Mouse (Mus musculus): Measurements from ENCODE around the gene Ccdc92. TPM values are rescaled to one million over a fixed set of nuclear protein-coding genes. Genes with fewer than 3 reads are reported as not detected.

Gene Ccdc92
- polyA plus RNA-seq, 1 experiment from 2014 or later, result 0.47 TPM

DNA sequence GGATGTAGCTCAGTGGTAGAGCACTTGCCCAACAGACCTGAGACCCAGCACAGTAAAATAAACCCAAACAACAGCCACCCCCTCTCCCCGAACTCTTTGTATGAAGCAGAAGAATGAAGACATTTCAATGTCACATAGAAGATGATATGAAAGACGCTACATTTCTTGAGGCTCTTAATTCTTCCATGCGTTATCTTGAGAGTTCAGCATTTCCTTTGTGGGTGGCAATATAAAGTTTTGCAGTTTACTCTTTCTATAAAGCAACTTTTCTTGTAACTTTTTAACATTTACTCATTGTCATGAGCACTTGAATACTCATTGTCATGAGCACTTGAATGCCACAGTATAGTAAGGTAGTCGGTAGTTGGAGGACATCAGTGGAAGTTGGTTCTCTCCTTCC is 8.0 kb downstream of the Ccdc92 start:
- WGBS (ENCODE audit: insufficient replicate concordance), result 46% methylated on average over 4 of the region's 4 CpGs
- ATAC-seq (ENCODE audit: insufficient read depth), result no peak

DNA sequence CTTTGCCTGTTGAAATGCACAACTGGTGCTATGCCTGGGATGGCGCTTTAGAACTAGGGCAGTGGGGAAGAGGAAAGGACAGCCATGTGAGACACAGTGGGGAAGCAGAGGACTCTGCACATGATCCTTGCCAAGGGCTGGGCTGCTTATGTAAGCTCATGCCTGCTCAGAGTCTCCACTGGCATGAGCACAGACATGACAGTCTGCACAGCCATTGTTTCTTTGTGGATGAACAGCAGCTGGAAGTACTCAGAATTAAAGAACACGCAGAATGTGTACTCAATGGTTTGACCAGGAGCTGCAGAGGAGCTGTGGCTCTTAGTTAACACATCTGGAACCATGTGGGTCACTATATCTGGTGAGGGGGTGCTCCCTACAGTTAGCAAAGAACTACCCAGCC is 9.1 kb downstream of the Ccdc92 start:
- no peak overlapping the region for H3K27ac ChIP-seq (replicated peaks)
- no peaks in the 10 kb centered on the region for H3K4me1 ChIP-seq (replicated peaks)
- H3K4me3 ChIP-seq (replicated peaks), result no peak overlapping the region
- no peaks in the 10 kb centered on the region for H3K36me3 ChIP-seq (replicated peaks)
- H3K4me2 ChIP-seq, result no peak overlapping the region
- WGBS (ENCODE audit: insufficient replicate concordance), result 64% methylated on average over 2 of the region's 2 CpGs
- peaks cover 26% of the 10 kb centered on the region for H3K27me3 ChIP-seq
- ATAC-seq (ENCODE audit: insufficient read depth), result no peak
- H3K9me3 ChIP-seq (replicated peaks), result no peaks in the 10 kb centered on the region
- no peak overlapping the region for H3K9ac ChIP-seq

More for the DNA sequence above, 8.0 kb downstream of the Ccdc92 start:
- peaks cover 36% of the 10 kb centered on the region for H3K27me3 ChIP-seq
- no peaks in the 10 kb centered on the region for H3K4me1 ChIP-seq (replicated peaks)
- no peak overlapping the region for H3K9ac ChIP-seq
- H3K36me3 ChIP-seq (replicated peaks), result no peaks in the 10 kb centered on the region
- H3K4me2 ChIP-seq, result no peak overlapping the region
- no peak overlapping the region for H3K27ac ChIP-seq (replicated peaks)
- no peak overlapping the region for H3K4me3 ChIP-seq (replicated peaks)
- no peaks in the 10 kb centered on the region for H3K9me3 ChIP-seq (replicated peaks)

DNA sequence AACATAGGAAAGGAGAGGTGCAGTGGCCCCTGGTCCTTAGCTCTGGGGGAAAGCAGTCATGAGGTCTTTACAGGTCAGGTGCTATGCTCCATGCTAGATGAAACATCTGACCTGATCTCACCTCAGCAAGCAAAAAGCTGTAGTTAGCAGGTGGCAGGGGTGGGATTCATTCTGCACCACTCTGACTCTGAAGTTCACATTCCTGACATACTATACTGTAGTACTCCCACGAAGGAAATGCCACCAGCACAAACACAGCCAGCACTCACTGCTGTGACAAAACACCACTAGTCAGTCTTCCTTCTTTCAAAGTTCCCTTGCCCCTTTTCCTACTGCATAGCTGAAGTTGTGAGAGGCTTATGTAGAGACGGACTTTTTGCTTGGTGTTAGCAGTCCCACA is 9.9 kb downstream of the Ccdc92 start:
- WGBS (ENCODE audit: insufficient replicate concordance), result 23% methylated on average over 2 of the region's 2 CpGs
- H3K9ac ChIP-seq, result no peak overlapping the region
- no peak overlapping the region for H3K27ac ChIP-seq (replicated peaks)
- no peaks in the 10 kb centered on the region for H3K9me3 ChIP-seq (replicated peaks)
- H3K4me3 ChIP-seq (replicated peaks), result no peak overlapping the region
- no peak overlapping the region for H3K4me2 ChIP-seq
- peaks cover 19% of the 10 kb centered on the region for H3K27me3 ChIP-seq
- no peaks in the 10 kb centered on the region for H3K4me1 ChIP-seq (replicated peaks)
- no peaks in the 10 kb centered on the region for H3K36me3 ChIP-seq (replicated peaks)
- ATAC-seq (ENCODE audit: insufficient read depth), result no peak

DNA sequence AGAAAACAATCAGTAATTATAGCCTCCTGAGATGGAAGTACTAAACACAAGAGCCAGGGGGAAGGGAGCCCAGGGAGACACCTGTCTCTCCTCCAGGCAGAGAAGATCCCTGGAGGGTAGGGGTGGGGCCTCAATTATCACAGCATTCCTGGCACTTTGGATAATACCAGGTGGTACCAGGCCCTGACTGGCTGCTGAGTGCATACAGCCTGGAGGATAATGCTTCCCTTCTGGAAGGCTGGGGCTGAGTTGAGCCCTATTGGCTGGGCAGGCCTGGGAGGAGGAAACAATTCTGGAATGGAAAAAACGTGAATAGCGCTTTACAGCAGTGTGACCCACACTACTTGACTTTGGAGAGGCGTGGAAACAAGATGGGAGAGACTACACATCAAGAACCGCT is 10.7 kb downstream of the Ccdc92 start:
- 49% methylated on average over 4 of the region's 4 CpGs for WGBS (ENCODE audit: insufficient replicate concordance)

DNA sequence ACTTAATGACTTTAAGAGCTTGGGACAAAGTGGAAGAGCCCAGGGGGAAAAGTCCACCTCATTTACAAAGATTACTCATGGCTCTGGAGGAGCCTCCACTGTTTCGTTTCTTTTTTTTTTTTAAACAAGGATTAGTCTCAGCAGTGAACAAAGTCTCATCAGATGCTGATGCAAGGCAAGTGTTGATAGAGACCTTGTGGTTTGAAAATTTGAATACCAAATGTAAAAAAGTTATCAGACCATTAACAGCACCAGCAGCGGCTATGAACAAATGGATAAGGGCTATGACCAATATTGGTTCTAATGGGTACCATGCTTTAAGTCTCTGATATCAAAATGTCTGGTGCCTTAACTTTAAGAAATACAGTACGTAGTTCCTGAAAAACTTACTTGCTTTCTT is 13.2 kb downstream of the Ccdc92 start:
- no peaks in the 10 kb centered on the region for H3K4me1 ChIP-seq (replicated peaks)
- H3K9ac ChIP-seq, result no peak overlapping the region
- no peaks in the 10 kb centered on the region for H3K9me3 ChIP-seq (replicated peaks)
- H3K27me3 ChIP-seq, result no peaks in the 10 kb centered on the region
- no peak overlapping the region for H3K27ac ChIP-seq (replicated peaks)
- H3K36me3 ChIP-seq (replicated peaks), result no peaks in the 10 kb centered on the region
- no peak overlapping the region for H3K4me3 ChIP-seq (replicated peaks)
- 46% methylated on average over 3 of the region's 3 CpGs for WGBS (ENCODE audit: insufficient replicate concordance)
- no peak for ATAC-seq (ENCODE audit: insufficient read depth)
- no peak overlapping the region for H3K4me2 ChIP-seq

More for the DNA sequence above, 10.7 kb downstream of the Ccdc92 start:
- Histone ChIP-seq H3K4me3 (replicated peaks) (no peak overlapping the region), H3K36me3 (replicated peaks) (no peaks in the 10 kb centered on the region), H3K27me3 (peaks cover 11% of the 10 kb centered on the region), H3K9ac (no peak overlapping the region), H3K9me3 (replicated peaks) (no peaks in the 10 kb centered on the region), H3K4me2 (no peak overlapping the region), H3K27ac (replicated peaks) (no peak overlapping the region), H3K4me1 (replicated peaks) (no peaks in the 10 kb centered on the region)
- no peak for ATAC-seq (ENCODE audit: insufficient read depth)

DNA sequence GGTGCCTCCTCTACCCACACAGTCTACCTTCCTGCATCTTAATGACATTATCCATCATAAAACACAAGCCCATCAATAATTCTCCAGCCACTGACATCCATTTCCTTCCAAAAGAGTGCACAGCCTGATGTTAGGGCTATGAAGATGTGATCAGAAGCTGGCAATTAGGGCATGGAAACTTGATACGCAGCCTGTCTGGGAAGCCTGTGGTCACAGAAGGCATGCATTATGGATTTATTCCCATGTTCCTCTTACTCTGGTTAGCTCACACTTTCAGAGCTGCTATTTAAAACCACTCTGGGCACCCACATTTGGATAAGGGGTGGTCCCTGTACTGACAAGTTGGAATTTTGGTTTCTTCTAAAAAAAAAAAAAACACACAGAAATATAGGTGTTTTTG is 15.2 kb downstream of the Ccdc92 start:
- H3K4me3 ChIP-seq (replicated peaks), result no peak overlapping the region
- H3K27ac ChIP-seq (replicated peaks), result no peak overlapping the region
- H3K9ac ChIP-seq, result no peak overlapping the region
- H3K36me3 ChIP-seq (replicated peaks), result no peaks in the 10 kb centered on the region
- H3K4me1 ChIP-seq (replicated peaks), result no peaks in the 10 kb centered on the region
- WGBS (ENCODE audit: insufficient replicate concordance), result 81% methylated on average over 1 of the region's 1 CpGs
- H3K9me3 ChIP-seq (replicated peaks), result no peaks in the 10 kb centered on the region
- no peaks in the 10 kb centered on the region for H3K27me3 ChIP-seq
- no peak overlapping the region for H3K4me2 ChIP-seq
- no peak for ATAC-seq (ENCODE audit: insufficient read depth)

DNA sequence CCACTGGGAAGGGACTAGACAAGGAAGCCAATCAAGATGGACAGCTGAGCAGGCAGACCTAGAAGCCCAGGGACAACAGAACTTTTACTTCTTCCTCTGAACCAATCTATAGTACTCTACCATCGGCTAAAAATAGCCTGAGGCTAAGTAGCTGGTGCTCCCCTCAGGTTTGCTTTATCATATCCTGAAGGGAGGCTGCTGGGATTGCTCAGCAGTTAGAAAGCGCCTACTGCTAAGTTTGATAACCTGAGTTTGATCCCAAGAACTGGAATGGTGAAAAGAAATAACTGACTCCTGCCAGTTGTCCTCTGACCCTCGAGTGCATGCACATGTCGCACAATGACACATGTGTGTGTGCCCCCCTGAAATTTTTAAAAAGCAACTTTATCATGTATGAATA is 17.3 kb downstream of the Ccdc92 start:
- H3K9me3 ChIP-seq (replicated peaks), result no peaks in the 10 kb centered on the region
- ATAC-seq (ENCODE audit: insufficient read depth), result no peak
- no peak overlapping the region for H3K4me2 ChIP-seq
- no peaks in the 10 kb centered on the region for H3K36me3 ChIP-seq (replicated peaks)
- 17% methylated on average over 4 of the region's 4 CpGs for WGBS (ENCODE audit: insufficient replicate concordance)
- H3K4me3 ChIP-seq (replicated peaks), result no peak overlapping the region
- no peaks in the 10 kb centered on the region for H3K27me3 ChIP-seq
- no peak overlapping the region for H3K27ac ChIP-seq (replicated peaks)
- no peak overlapping the region for H3K9ac ChIP-seq
- no peaks in the 10 kb centered on the region for H3K4me1 ChIP-seq (replicated peaks)

DNA sequence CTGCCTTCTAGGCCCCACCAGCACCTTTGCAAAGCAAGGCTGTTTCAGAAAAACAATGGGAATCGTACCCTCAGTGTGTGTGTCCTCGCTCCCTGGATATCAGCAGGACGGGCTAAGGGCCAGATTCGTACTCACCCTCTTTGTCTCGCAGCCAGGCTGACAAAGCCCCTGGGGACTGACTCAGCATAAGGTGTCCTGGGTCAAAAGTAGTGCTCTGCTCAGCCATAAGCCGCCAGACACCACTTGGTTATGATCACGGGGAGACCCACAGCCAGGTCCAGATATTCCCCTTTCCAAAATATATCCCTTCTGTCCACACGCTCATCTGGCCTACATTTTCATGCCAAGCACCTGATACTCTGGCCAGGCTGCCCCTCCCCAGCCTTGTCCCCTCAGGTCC is 18.8 kb downstream of the Ccdc92 start:
- H3K9me3 ChIP-seq (replicated peaks), result no peaks in the 10 kb centered on the region
- 66% methylated on average over 8 of the region's 8 CpGs for WGBS (ENCODE audit: insufficient replicate concordance)
- no peaks in the 10 kb centered on the region for H3K36me3 ChIP-seq (replicated peaks)
- H3K9ac ChIP-seq, result no peak overlapping the region
- H3K4me2 ChIP-seq, result no peak overlapping the region
- H3K4me3 ChIP-seq (replicated peaks), result no peak overlapping the region
- H3K4me1 ChIP-seq (replicated peaks), result no peaks in the 10 kb centered on the region
- no peak overlapping the region for H3K27ac ChIP-seq (replicated peaks)
- ATAC-seq (ENCODE audit: insufficient read depth), result no peak
- no peaks in the 10 kb centered on the region for H3K27me3 ChIP-seq

DNA sequence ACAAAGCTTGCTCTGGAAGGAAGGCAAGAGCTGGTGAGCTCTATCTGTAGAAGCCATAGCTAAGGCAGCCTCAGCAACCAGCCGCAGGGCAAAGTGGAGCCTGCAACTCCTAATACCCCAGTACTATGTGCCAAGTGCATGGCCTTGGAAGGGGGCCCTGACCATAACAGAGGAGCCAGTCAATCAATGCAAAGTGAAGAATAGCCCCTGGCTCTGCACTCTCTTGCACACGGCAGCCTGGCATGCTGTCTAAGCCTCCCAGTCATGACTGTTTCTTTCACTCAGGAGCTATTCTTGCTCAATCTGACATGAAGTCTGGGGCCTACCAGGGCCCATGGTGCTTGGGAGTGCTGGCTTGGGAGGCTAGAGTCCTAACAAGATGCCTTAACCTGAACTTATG is 21.6 kb downstream of the Ccdc92 start:
- no peaks in the 10 kb centered on the region for H3K9me3 ChIP-seq (replicated peaks)
- H3K4me2 ChIP-seq, result no peak overlapping the region
- H3K4me3 ChIP-seq (replicated peaks), result no peak overlapping the region
- H3K27me3 ChIP-seq, result no peaks in the 10 kb centered on the region
- no peak overlapping the region for H3K9ac ChIP-seq
- WGBS (ENCODE audit: insufficient replicate concordance), result 59% methylated on average over 2 of the region's 2 CpGs
- no peaks in the 10 kb centered on the region for H3K4me1 ChIP-seq (replicated peaks)
- no peak for ATAC-seq (ENCODE audit: insufficient read depth)
- no peaks in the 10 kb centered on the region for H3K36me3 ChIP-seq (replicated peaks)
- no peak overlapping the region for H3K27ac ChIP-seq (replicated peaks)

DNA sequence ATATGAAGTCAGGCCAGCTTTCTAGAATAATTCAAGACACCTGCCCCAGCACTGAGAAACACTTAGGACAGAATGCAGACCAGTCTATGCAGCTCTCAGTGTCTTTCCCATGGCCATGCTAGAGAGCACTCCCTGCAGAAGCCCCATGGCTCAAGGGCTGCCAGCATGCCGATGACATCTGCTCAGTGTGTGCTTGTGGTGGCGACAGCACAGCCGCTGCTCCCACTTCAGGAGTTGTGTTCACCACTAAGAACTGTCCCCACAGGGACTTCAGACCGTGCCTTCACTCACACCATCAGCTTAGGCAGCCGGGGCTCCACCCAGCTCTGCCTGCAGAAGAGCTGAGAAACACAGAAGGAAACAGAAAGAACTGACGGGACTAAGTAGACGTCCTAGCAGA is 22.0 kb downstream of the Ccdc92 start:
- ATAC-seq (ENCODE audit: insufficient read depth), result no peak
- Histone ChIP-seq H3K9me3 (replicated peaks) (no peaks in the 10 kb centered on the region), H3K27ac (replicated peaks) (no peak overlapping the region), H3K9ac (no peak overlapping the region), H3K4me2 (no peak overlapping the region), H3K4me1 (replicated peaks) (no peaks in the 10 kb centered on the region), H3K36me3 (replicated peaks) (no peaks in the 10 kb centered on the region), H3K4me3 (replicated peaks) (no peak overlapping the region), H3K27me3 (no peaks in the 10 kb centered on the region)
- WGBS (ENCODE audit: insufficient replicate concordance), result 59% methylated on average over 7 of the region's 7 CpGs

DNA sequence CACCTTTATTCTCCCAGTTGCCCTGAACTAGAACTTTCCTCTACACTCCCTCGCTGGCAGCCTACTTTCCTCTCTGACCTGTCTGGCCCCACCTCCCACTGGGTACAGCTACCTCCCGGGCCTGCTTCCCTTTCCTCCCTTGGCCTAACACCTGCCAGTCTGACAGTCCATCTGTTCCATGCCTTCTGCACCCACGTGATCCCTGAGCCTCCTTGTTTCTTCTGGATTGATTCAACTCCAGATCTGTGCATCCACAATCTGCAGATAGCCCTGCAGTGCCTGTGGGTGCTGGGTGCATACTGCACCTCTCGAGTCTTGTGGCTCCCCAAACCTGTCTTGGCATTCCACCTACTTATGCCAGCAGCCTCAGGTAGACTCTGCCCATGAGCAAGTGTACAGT is 25.6 kb downstream of the Ccdc92 start:
- Histone ChIP-seq H3K4me1 (replicated peaks) (no peaks in the 10 kb centered on the region), H3K4me2 (no peak overlapping the region), H3K4me3 (replicated peaks) (no peak overlapping the region), H3K27me3 (no peaks in the 10 kb centered on the region), H3K9ac (no peak overlapping the region), H3K9me3 (replicated peaks) (no peaks in the 10 kb centered on the region), H3K27ac (replicated peaks) (no peak overlapping the region), H3K36me3 (replicated peaks) (no peaks in the 10 kb centered on the region)
- ATAC-seq (ENCODE audit: insufficient read depth), result no peak
- WGBS (ENCODE audit: insufficient replicate concordance), result 46% methylated on average over 4 of the region's 4 CpGs

DNA sequence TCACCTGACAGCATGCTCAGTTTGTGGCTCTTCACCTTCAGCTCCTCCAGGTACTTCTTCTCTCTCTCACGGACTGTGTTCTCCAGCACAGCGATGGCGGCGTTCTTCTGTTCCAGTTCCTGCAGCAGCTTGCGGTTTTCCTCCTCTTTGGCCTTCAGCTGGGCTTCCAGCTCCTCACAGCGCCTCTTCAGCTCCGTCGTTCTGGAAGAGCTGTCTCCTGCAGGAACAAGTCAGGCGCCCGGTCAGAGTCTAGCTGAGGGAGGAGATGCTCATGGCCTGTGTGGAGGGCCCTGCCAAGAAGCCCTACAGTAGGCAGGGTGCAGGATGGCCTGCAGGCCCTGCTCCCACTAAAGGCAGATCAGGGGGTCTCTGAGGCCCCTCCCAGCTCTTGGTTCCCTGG is 26.1 kb downstream of the Ccdc92 start:
- ATAC-seq (ENCODE audit: insufficient read depth), result no peak
- Histone ChIP-seq H3K4me2 (no peak overlapping the region), H3K9ac (no peak overlapping the region), H3K27me3 (no peaks in the 10 kb centered on the region), H3K4me1 (replicated peaks) (no peaks in the 10 kb centered on the region), H3K36me3 (replicated peaks) (no peaks in the 10 kb centered on the region), H3K27ac (replicated peaks) (no peak overlapping the region), H3K9me3 (replicated peaks) (no peaks in the 10 kb centered on the region), H3K4me3 (replicated peaks) (no peak overlapping the region)
- WGBS (ENCODE audit: insufficient replicate concordance), result 66% methylated on average over 10 of the region's 10 CpGs
